Comparison of ENCODE assay signal across 9 mouse cellular contexts in the genomic region with DNA sequence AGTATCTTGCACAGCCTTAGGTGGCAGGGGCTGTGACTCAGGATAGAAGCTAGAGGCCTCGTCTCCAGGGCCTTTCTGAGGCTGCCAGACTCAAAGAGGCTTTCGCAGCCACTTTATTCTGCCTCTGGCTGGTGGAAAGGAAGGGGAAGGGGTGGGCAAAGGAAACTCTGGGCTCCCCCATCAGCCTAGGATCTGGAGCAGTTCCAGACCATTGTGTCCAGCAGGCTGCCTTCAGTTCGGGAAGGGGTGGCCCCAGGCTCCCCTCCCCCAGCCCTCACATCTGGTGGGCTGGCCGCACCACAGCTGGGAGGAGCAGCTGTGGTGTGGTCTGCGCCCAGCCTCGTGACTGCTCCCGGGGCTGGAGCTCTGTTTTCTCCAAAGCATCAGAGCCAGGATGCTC. TPM values are rescaled to one million over a fixed set of nuclear protein-coding genes. Genes with fewer than 3 reads are reported as not detected.
A peak's percentile ranks its signal among the peaks of the same experiment; 100 is the strongest.
DNase-seq lines count a peak whose midpoint lies in the region; ATAC-seq and TF ChIP-seq lines count a peak whose summit lies in the region.
"Had no signal": no experiment of that assay in that cellular context is flagged by ENCODE, and none has a peak within 500 bp of the region (broad histone marks: within the 10 kb centered on the region; RNA-seq: fewer than 3 reads in every experiment).

No protein-coding gene starts in this region.

- peaks cover 42% of the 10 kb centered on the region for H3K36me3 ChIP-seq in midbrain, embryonic 10.5 days
- H3K36me3 ChIP-seq in midbrain, postnatal 0 days (ENCODE audit: insufficient read depth, low read length), result no peaks in the 10 kb centered on the region
- no peaks in the 10 kb centered on the region for H3K36me3 ChIP-seq in hindbrain, embryonic 15.5 days
- peaks cover 6% of the 10 kb centered on the region; the same call in 1 of the 2 replicates for H3K36me3 ChIP-seq in liver, embryonic 13.5 days
- H3K36me3 ChIP-seq in stomach, postnatal 0 days (ENCODE audit: control insufficient read depth, insufficient read depth, low read length), result peaks cover 6% of the 10 kb centered on the region; the same call in 1 of the 2 replicates

- no peak overlapping the region for H3K4me2 ChIP-seq in midbrain, postnatal 0 days (ENCODE audit: low read depth, low read length, poor library complexity, severe bottlenecking)
- no peak overlapping the region for H3K4me2 ChIP-seq in hindbrain, embryonic 15.5 days
- H3K4me2 ChIP-seq in liver, embryonic 13.5 days, result no peak overlapping the region
- peak overlapping the region; percentile 34 for H3K4me2 ChIP-seq in stomach, postnatal 0 days (replicated peaks; ENCODE audit: low read depth)

- no peak for TF ChIP-seq EP300 in stomach, postnatal 0 days (optimal IDR thresholded peaks at IDR 0.05)

- peaks cover 6% of the 10 kb centered on the region for H3K9me3 ChIP-seq in midbrain, embryonic 10.5 days (replicated peaks)
- no peaks in the 10 kb centered on the region for H3K9me3 ChIP-seq in midbrain, postnatal 0 days (ENCODE audit: low read length)
- H3K9me3 ChIP-seq in hindbrain, embryonic 15.5 days, result no peaks in the 10 kb centered on the region
- H3K9me3 ChIP-seq in liver, embryonic 13.5 days (replicated peaks), result no peaks in the 10 kb centered on the region
- no peaks in the 10 kb centered on the region for H3K9me3 ChIP-seq in stomach, postnatal 0 days (ENCODE audit: control insufficient read depth, low read length)

- no peak for ATAC-seq in midbrain, postnatal 0 days (ENCODE audit: low FRiP score)
- no peak for ATAC-seq in hindbrain, embryonic 15.5 days (ENCODE audit: low FRiP score, low read depth)
- no peak for ATAC-seq in liver, embryonic 13.5 days (ENCODE audit: low read depth)
- peak; percentile 41; the same call in 1 of the 2 replicates for ATAC-seq in stomach, postnatal 0 days (ENCODE audit: low FRiP score, low TSS enrichment)

- peak; percentile 34 for DNase-seq in midbrain, embryonic 10.5 days (ENCODE audit: low spot score)
- no peak for DNase-seq in midbrain, postnatal 0 days (ENCODE audit: low spot score)
- no peak for DNase-seq in liver, embryonic 13.5 days
- no peak for DNase-seq in stomach, postnatal 0 days (ENCODE audit: low spot score)
- no peak for DNase-seq in layer of hippocampus, adult 9-11 months
- no peak for DNase-seq in spleen, postnatal 36 days (ENCODE audit: low spot score in 2 of 2)

- no peak for TF ChIP-seq POLR2A in embryonic fibroblast, embryonic 13.5 days (IDR thresholded peaks at IDR 0.05; ENCODE audit: low read depth, low read length)

- H3K4me3 ChIP-seq in midbrain, embryonic 10.5 days, result peak overlapping the region; percentile 11; the same call in 1 of the 2 replicates
- no peak overlapping the region for H3K4me3 ChIP-seq in midbrain, postnatal 0 days (ENCODE audit: low read depth, low read length)
- H3K4me3 ChIP-seq in embryonic fibroblast, embryonic 13.5 days (ENCODE audit: insufficient read depth, low read length), result no peak overlapping the region
- no peak overlapping the region for H3K4me3 ChIP-seq in hindbrain, embryonic 15.5 days
- no peak overlapping the region for H3K4me3 ChIP-seq in liver, embryonic 13.5 days (replicated peaks)
- H3K4me3 ChIP-seq in stomach, postnatal 0 days (ENCODE audit: low read depth, low read length), result no peak overlapping the region
- H3K4me3 ChIP-seq: megakaryocyte, embryonic 14.5 days had no signal

- H3K9ac ChIP-seq in midbrain, postnatal 0 days (replicated peaks; ENCODE audit: low read length, poor library complexity, severe bottlenecking), result no peak overlapping the region
- H3K9ac ChIP-seq in hindbrain, embryonic 15.5 days, result no peak overlapping the region
- no peak overlapping the region for H3K9ac ChIP-seq in liver, embryonic 13.5 days
- H3K9ac ChIP-seq in stomach, postnatal 0 days (ENCODE audit: low read length), result no peak overlapping the region; the same call in 1 of the 2 replicates

- no peak for TF ChIP-seq CTCF in midbrain, postnatal 0 days (IDR thresholded peaks at IDR 0.05)
- TF ChIP-seq CTCF in embryonic fibroblast, embryonic 13.5 days (IDR thresholded peaks at IDR 0.05; ENCODE audit: borderline replicate concordance, insufficient read depth, low read length), result no peak
- TF ChIP-seq CTCF in stomach, postnatal 0 days (IDR thresholded peaks at IDR 0.05; ENCODE audit: low read depth), result no peak

- peaks cover 60% of the 10 kb centered on the region for H3K27me3 ChIP-seq in midbrain, embryonic 10.5 days (ENCODE audit: low read depth, poor library complexity, severe bottlenecking)
- H3K27me3 ChIP-seq in midbrain, postnatal 0 days (ENCODE audit: insufficient read depth, low read length), result no peaks in the 10 kb centered on the region
- peaks cover 8% of the 10 kb centered on the region; the same call in 1 of the 2 replicates for H3K27me3 ChIP-seq in hindbrain, embryonic 15.5 days
- H3K27me3 ChIP-seq in liver, embryonic 13.5 days, result peaks cover 45% of the 10 kb centered on the region
- no peaks in the 10 kb centered on the region for H3K27me3 ChIP-seq in stomach, postnatal 0 days (ENCODE audit: control insufficient read depth, insufficient read depth, low read length)

- WGBS in midbrain, embryonic 10.5 days, result 18% methylated on average over 7 of the region's 7 CpGs
- 23% methylated on average over 7 of the region's 7 CpGs for WGBS in midbrain, postnatal 0 days
- 11% methylated on average over 7 of the region's 7 CpGs for WGBS in hindbrain, embryonic 15.5 days
- 30% methylated on average over 7 of the region's 7 CpGs for WGBS in liver, embryonic 13.5 days (ENCODE audit: insufficient replicate concordance)
- WGBS in stomach, postnatal 0 days, result 35% methylated on average over 6 of the region's 7 CpGs

- H3K4me1 ChIP-seq in midbrain, embryonic 10.5 days, result peaks cover 59% of the 10 kb centered on the region
- peaks cover 4% of the 10 kb centered on the region; the same call in 1 of the 2 replicates for H3K4me1 ChIP-seq in midbrain, postnatal 0 days (ENCODE audit: insufficient read depth, low read length)
- peaks cover 10% of the 10 kb centered on the region for H3K4me1 ChIP-seq in embryonic fibroblast, embryonic 13.5 days (ENCODE audit: control insufficient read depth, insufficient read depth, low read length)
- H3K4me1 ChIP-seq in hindbrain, embryonic 15.5 days (replicated peaks), result peaks cover 23% of the 10 kb centered on the region
- peaks cover 21% of the 10 kb centered on the region for H3K4me1 ChIP-seq in liver, embryonic 13.5 days (replicated peaks)
- H3K4me1 ChIP-seq in stomach, postnatal 0 days (replicated peaks; ENCODE audit: control insufficient read depth, insufficient read depth), result peaks cover 5% of the 10 kb centered on the region; the same call in 1 of the 2 replicates

- H3K27ac ChIP-seq in midbrain, embryonic 10.5 days (replicated peaks), result 0 out of 2 replicates have a peak overlapping the region, but pooled peaks have one; percentile 7
- no peak overlapping the region for H3K27ac ChIP-seq in midbrain, postnatal 0 days (ENCODE audit: low read depth, low read length)
- H3K27ac ChIP-seq in embryonic fibroblast, embryonic 13.5 days (ENCODE audit: insufficient read depth, low read length), result peak overlapping the region; percentile 64
- H3K27ac ChIP-seq in hindbrain, embryonic 15.5 days (replicated peaks), result 0 out of 2 replicates have a peak overlapping the region, but pooled peaks have one; percentile 31
- peak overlapping the region; percentile 59; the same call in 1 of the 2 replicates for H3K27ac ChIP-seq in liver, embryonic 13.5 days
- H3K27ac ChIP-seq in stomach, postnatal 0 days (replicated peaks), result peak overlapping the region; percentile 75

RNA-seq across cellular contexts. Expression of a gene that starts 4.0 kb away (rescaled TPM):
- 3.2 and 4.2 TPM in 2 replicates for polyA plus RNA-seq in midbrain, embryonic 10.5 days (2016; fragmentation: Nextera tagmentation; extraction: Ambion mirVana)
- total RNA-seq in midbrain, postnatal 0 days (2014; rRNA removed), result 6.3 and 7.7 TPM in 2 replicates
- polyA plus RNA-seq in midbrain, postnatal 0 days (2015; fragmentation: Nextera tagmentation; extraction: Ambion mirVana), result 1.8 and 1.9 TPM in 2 replicates
- 9.0 and 9.3 TPM in 2 replicates for polyA plus RNA-seq in embryonic fibroblast, embryonic 13.5 days (2011; ENCODE audit: insufficient read length, low read depth, missing spikeins)
- polyA plus RNA-seq in hindbrain, embryonic 15.5 days (2015; fragmentation: Nextera tagmentation; extraction: Ambion mirVana), result 1.9 and 2.4 TPM in 2 replicates
- 0.29 and 0.44 TPM in 2 replicates for polyA plus RNA-seq in liver, embryonic 13.5 days (2015; fragmentation: Nextera tagmentation; extraction: Ambion mirVana)
- 2.0 TPM in 2 replicates for polyA plus RNA-seq in stomach, postnatal 0 days (2015; fragmentation: Nextera tagmentation; extraction: Ambion mirVana)

RNA-seq across cellular contexts. Expression of a gene that starts 26.1 kb away (rescaled TPM):
- polyA plus RNA-seq in midbrain, embryonic 10.5 days (2016; fragmentation: Nextera tagmentation; extraction: Ambion mirVana), result 2.8 and 2.9 TPM in 2 replicates
- 6.9 and 7.7 TPM in 2 replicates for total RNA-seq in midbrain, postnatal 0 days (2014; rRNA removed)
- 6.9 and 7.0 TPM in 2 replicates for polyA plus RNA-seq in midbrain, postnatal 0 days (2015; fragmentation: Nextera tagmentation; extraction: Ambion mirVana)
- 60.9 and 68.2 TPM in 2 replicates for polyA plus RNA-seq in embryonic fibroblast, embryonic 13.5 days (2011; ENCODE audit: insufficient read length, low read depth, missing spikeins)
- polyA plus RNA-seq in hindbrain, embryonic 15.5 days (2015; fragmentation: Nextera tagmentation; extraction: Ambion mirVana), result 6.6 and 6.9 TPM in 2 replicates
- polyA plus RNA-seq in liver, embryonic 13.5 days (2015; fragmentation: Nextera tagmentation; extraction: Ambion mirVana), result 0.43 and 0.56 TPM in 2 replicates
- polyA plus RNA-seq in stomach, postnatal 0 days (2015; fragmentation: Nextera tagmentation; extraction: Ambion mirVana), result 9.4 and 17.1 TPM in 2 replicates

RNA-seq across cellular contexts. Expression of a gene that starts 54.1 kb away (rescaled TPM):
- polyA plus RNA-seq in midbrain, embryonic 10.5 days (2016; fragmentation: Nextera tagmentation; extraction: Ambion mirVana), result 5.4 and 7.0 TPM in 2 replicates
- total RNA-seq in midbrain, postnatal 0 days (2014; rRNA removed), result 77.8 and 86.8 TPM in 2 replicates
- 15.2 and 15.8 TPM in 2 replicates for polyA plus RNA-seq in midbrain, postnatal 0 days (2015; fragmentation: Nextera tagmentation; extraction: Ambion mirVana)
- 8.8 and 9.7 TPM in 2 replicates for polyA plus RNA-seq in embryonic fibroblast, embryonic 13.5 days (2011; ENCODE audit: insufficient read length, low read depth, missing spikeins)
- 21.7 and 24.1 TPM in 2 replicates for polyA plus RNA-seq in hindbrain, embryonic 15.5 days (2015; fragmentation: Nextera tagmentation; extraction: Ambion mirVana)
- polyA plus RNA-seq in liver, embryonic 13.5 days (2015; fragmentation: Nextera tagmentation; extraction: Ambion mirVana), result 1.0 and 1.6 TPM in 2 replicates
- 6.9 and 8.1 TPM in 2 replicates for polyA plus RNA-seq in stomach, postnatal 0 days (2015; fragmentation: Nextera tagmentation; extraction: Ambion mirVana)

RNA-seq across cellular contexts. Expression of a gene that starts 56.1 kb away (rescaled TPM):
- 80.8 TPM in 2 replicates for polyA plus RNA-seq in midbrain, embryonic 10.5 days (2016; fragmentation: Nextera tagmentation; extraction: Ambion mirVana)
- total RNA-seq in midbrain, postnatal 0 days (2014; rRNA removed), result 33.5 and 61.1 TPM in 2 replicates
- 74.2 and 75.6 TPM in 2 replicates for polyA plus RNA-seq in midbrain, postnatal 0 days (2015; fragmentation: Nextera tagmentation; extraction: Ambion mirVana)
- 20.4 and 21.3 TPM in 2 replicates for polyA plus RNA-seq in embryonic fibroblast, embryonic 13.5 days (2011; ENCODE audit: insufficient read length, low read depth, missing spikeins)
- 75.5 and 76.5 TPM in 2 replicates for polyA plus RNA-seq in hindbrain, embryonic 15.5 days (2015; fragmentation: Nextera tagmentation; extraction: Ambion mirVana)
- 29.6 and 31.7 TPM in 2 replicates for polyA plus RNA-seq in liver, embryonic 13.5 days (2015; fragmentation: Nextera tagmentation; extraction: Ambion mirVana)
- polyA plus RNA-seq in stomach, postnatal 0 days (2015; fragmentation: Nextera tagmentation; extraction: Ambion mirVana), result 49.3 and 50.4 TPM in 2 replicates
